Mouse (Mus musculus) lung, postnatal 0 days (tissue): ENCODE data around the gene Cenpt. TPM values are rescaled to one million over a fixed set of nuclear protein-coding genes. Genes with fewer than 3 reads are reported as not detected.

ENCODE experiments used
- ATAC-seq: fragments of 200-750 bp; cut with Nextera tagmentation; 2 replicates; pipeline ENCODE4 v1.8.0; 2017; ENCODE audit warnings: moderate library complexity
- DNase-seq: peaks from one replicate; pipeline ENCODE4 v3.0.0-alpha.2; 2016; ENCODE audit warnings: low spot score
- H3K27ac ChIP-seq: fragments of 300-500 bp; sonication (generic); 2 replicates; pipeline ENCODE4 v1.5.1; 2014; ENCODE audit warnings: antibody characterized with exemption, mild to moderate bottlenecking, low read length, mixed read lengths
- H3K27me3 ChIP-seq: fragments of 300-500 bp; sonication (generic); replicated peaks from 2 replicates; pipeline ENCODE4 v1.6.1; 2014; ENCODE audit warnings: low read length, mixed read lengths; ENCODE audit not compliant: insufficient read depth
- H3K36me3 ChIP-seq: fragments of 300-500 bp; sonication (generic); 2 replicates; pipeline ENCODE4 v1.6.1; 2014; ENCODE audit warnings: low read length, mixed read lengths; ENCODE audit not compliant: insufficient read depth
- H3K4me1 ChIP-seq: fragments of 300-500 bp; sonication (generic); 2 replicates; pipeline ENCODE4 v1.6.1; 2014; ENCODE audit warnings: antibody characterized with exemption, low read depth, low read length, mixed read lengths; ENCODE audit not compliant: insufficient read depth
- H3K4me2 ChIP-seq: fragments of 300-500 bp; sonication (generic); replicated peaks from 2 replicates; pipeline ENCODE4 v1.6.1; 2014; ENCODE audit warnings: low read depth, mild to moderate bottlenecking, low read length, moderate library complexity, mixed read lengths
- H3K4me3 ChIP-seq: fragments of 300-500 bp; sonication (generic); 2 replicates; pipeline ENCODE4 v1.5.1; 2014; ENCODE audit warnings: low read depth, low read length
- H3K9ac ChIP-seq: fragments of 300-500 bp; sonication (generic); replicated peaks from 2 replicates; pipeline ENCODE4 v1.6.1; 2014; ENCODE audit warnings: low read depth, mild to moderate bottlenecking
- H3K9me3 ChIP-seq: fragments of 300-500 bp; sonication (generic); 2 replicates; pipeline ENCODE4 v1.6.1; 2016; ENCODE audit warnings: low read length, mixed read lengths
- CTCF ChIP-seq: IDR thresholded peaks from 2 replicates; pipeline ENCODE4 v1.5.1; 2016; ENCODE audit warnings: antibody characterized with exemption, mild to moderate bottlenecking
- EP300 ChIP-seq: IDR thresholded peaks from 2 replicates; pipeline ENCODE4 v1.6.1; 2016; ENCODE audit warnings: antibody characterized with exemption, mild to moderate bottlenecking, control low read depth
- WGBS: fragments of 180-500 bp; shearing (Covaris S2); extraction: QIAGEN DNeasy Blood & Tissue Kit; methylation state at CpG from one replicate; pipeline ENCODE4 v1.1.7; 2014; 5-methylcytosine and 5-hydroxymethylcytosine counted together
- polyA plus RNA-seq: library from polyadenylated mRNA; unstranded; fragments of >200 nt; fragmentation: Nextera tagmentation; extraction: Ambion mirVana; gene quantifications from 2 replicates; pipeline ENCODE4 v1.2.1, GENCODE M21; 2015

The Cenpt gene
- polyA plus RNA-seq, 1 experiment from 2014 or later = 14.3 TPM

DNA sequence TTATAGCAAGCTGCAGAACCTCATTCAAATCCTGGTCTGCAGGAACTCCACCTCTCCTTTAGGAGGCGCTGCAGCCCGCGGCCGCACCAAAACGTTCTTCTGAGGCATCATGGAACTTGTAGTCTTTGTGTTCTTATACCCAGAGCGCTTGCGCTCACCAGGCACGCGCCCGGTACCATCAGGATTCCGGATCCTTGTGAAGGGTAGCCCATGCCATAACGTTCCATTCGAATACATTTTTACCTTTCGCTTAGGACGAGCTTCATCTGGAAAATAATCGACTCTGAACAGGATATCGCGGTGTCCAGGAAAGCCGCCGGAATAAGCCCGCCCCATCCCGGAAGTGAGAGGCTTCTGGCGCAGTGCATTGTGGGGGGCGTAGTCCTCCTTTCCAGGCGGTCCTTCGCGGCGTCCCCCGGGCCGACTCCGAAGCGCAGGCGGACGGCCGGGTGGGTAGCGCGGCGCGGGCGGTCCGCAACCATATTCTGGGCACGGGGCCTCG is 1.7 kb upstream of the Cenpt start, which contains the start of gene Thap11:
Thap11 (plus strand) TSS at position 418 of the 502 bp plus-strand sequence.
- Histone ChIP-seq H3K36me3 (no peaks in the 10 kb centered on the region), H3K4me2 (peak within 1 kb of the TSS; percentile 96), H3K27me3 (no peaks in the 10 kb centered on the region), H3K4me1 (peaks cover 25% of the 10 kb centered on the region), H3K27ac (peak within 1 kb of the TSS; percentile 85), H3K9me3 (no peaks in the 10 kb centered on the region), H3K4me3 (peak within 1 kb of the TSS; percentile 83), H3K9ac (peak within 1 kb of the TSS; percentile 70)
- TF ChIP-seq CTCF = peak; percentile 82
- peak; percentile 34; the same call in 1 of the 2 replicates for TF ChIP-seq EP300
- DNase-seq = peak; percentile 97
- peak; percentile 94 for ATAC-seq
- under 1% methylated on average over 43 of the region's 43 CpGs for WGBS

DNA sequence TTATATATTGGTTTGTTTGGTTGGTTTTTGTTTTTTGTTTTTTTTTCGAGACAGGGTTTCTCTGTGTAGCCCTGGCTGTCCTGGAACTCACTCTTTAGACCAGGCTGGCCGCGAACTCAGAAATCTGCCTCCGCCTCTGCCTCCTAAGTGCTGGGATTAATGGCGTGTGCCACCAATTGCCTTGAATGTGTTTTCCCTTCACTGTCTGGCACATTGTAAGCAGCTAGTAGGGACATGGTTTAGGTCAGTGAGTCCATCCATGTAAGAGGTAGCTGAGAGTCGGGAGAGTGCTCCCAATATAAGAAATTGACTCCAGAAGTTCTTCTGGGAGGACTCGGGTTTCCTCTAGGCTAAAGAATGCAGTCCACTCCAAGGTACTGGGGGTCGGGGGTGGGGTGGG is 1.2 kb upstream of the Cenpt start:
- H3K4me1 ChIP-seq = peaks cover 21% of the 10 kb centered on the region
- DNase-seq = no peak
- H3K36me3 ChIP-seq = no peaks in the 10 kb centered on the region
- WGBS = 27% methylated on average over 8 of the region's 8 CpGs
- TF ChIP-seq CTCF (no peak), EP300 (no peak)
- H3K4me2 ChIP-seq = peak overlapping the region; percentile 96
- H3K27ac ChIP-seq = no peak overlapping the region
- no peaks in the 10 kb centered on the region for H3K27me3 ChIP-seq
- peak overlapping the region; percentile 83 for H3K4me3 ChIP-seq
- H3K9ac ChIP-seq = no peak overlapping the region
- ATAC-seq = no peak
- no peaks in the 10 kb centered on the region for H3K9me3 ChIP-seq

GRCm38 (mm10) chr8:105852146-105852729 is 840 bp downstream of the Cenpt start:
- DNase-seq (no peak), ATAC-seq (no peak)
- Histone ChIP-seq H3K36me3 (0 out of 2 replicates have a peak, but pooled peaks cover 8% of the 10 kb centered on the region), H3K4me2 (no peak overlapping the region), H3K4me3 (peak overlapping the region; percentile 82), H3K9me3 (no peaks in the 10 kb centered on the region), H3K9ac (no peak overlapping the region), H3K27ac (no peak overlapping the region), H3K4me1 (peaks cover 20% of the 10 kb centered on the region), H3K27me3 (no peaks in the 10 kb centered on the region)
- WGBS = 78% methylated on average over 12 of the region's 12 CpGs
- no peak for TF ChIP-seq EP300
- no peak for TF ChIP-seq CTCF

DNA sequence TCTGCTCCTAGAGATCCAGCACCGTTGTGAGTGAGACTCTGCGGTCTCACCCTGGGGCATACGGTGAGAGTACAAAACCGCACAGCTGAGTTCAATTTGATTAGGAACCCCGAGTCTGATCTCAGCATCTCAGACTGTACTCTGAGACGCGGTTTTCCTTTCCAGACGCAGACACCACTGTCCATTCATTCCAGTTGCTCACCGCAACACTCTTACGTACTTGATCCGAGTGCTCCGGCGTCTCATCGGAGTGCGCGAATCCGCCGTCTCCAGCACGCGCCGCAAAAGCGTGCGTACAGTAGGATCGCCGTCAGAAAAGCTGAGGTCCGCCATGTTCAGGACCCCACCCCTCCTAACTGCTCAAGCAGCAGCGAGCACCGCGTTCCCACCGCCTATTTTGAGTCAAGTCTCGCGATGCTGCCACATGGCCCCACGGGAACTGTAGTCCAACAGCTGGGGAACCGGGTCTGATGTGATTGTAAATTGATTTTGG is 1.4 kb downstream of the Cenpt start:
- 1% methylated on average over 34 of the region's 34 CpGs for WGBS
- peaks cover 15% of the 10 kb centered on the region for H3K4me1 ChIP-seq

GRCm38 (mm10) chr8:105850611-105851010 is 2.5 kb downstream of the Cenpt start:
- Histone ChIP-seq H3K4me3 (no peak overlapping the region), H3K4me2 (no peak overlapping the region), H3K9ac (no peak overlapping the region), H3K36me3 (peaks cover 14% of the 10 kb centered on the region; the same call in 1 of the 2 replicates), H3K4me1 (peaks cover 5% of the 10 kb centered on the region; the same call in 1 of the 2 replicates), H3K27me3 (no peaks in the 10 kb centered on the region), H3K27ac (no peak overlapping the region), H3K9me3 (no peaks in the 10 kb centered on the region)
- whole genome bisulfite sequencing = 67% methylated on average over 7 of the region's 7 CpGs
- ATAC-seq (no peak), DNase-seq (no peak)
- no peak for TF ChIP-seq EP300
- TF ChIP-seq CTCF = no peak

More for the DNA sequence above, 1.4 kb downstream of the Cenpt start:
- peak; percentile 68; the same call in 1 of the 2 replicates for TF ChIP-seq EP300
- no peak for TF ChIP-seq CTCF
- DNase-seq (peak; percentile 93), ATAC-seq (peak; percentile 58)
- 0 out of 2 replicates have a peak, but pooled peaks cover 8% of the 10 kb centered on the region for H3K36me3 ChIP-seq
- no peaks in the 10 kb centered on the region for H3K9me3 ChIP-seq
- peak overlapping the region; percentile 39; the same call in 1 of the 2 replicates for H3K27ac ChIP-seq
- H3K9ac ChIP-seq = peak overlapping the region; percentile 71
- H3K4me2 ChIP-seq = peak overlapping the region; percentile 83
- no peaks in the 10 kb centered on the region for H3K27me3 ChIP-seq
- peak overlapping the region; percentile 82 for H3K4me3 ChIP-seq

DNA sequence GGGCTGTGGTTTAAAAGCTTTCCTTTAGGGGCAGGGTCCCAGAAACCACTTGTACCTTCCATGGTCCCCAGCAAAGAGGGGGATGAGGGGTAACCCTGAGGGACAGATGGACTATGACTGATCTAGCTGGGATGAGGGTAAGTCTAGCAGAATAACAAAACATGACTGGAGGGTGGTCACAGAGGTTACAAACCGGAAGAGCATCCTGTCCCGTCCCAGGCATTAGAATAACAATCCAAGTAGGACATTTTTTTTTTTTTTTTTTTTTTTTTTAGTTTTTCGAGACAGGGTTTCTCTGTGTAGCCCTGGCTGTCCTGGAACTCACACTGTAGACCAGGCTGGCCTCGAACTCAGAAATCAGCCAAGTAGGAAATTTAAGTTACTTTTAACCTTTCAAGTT is 3.1 kb downstream of the Cenpt start:
- 65% methylated on average over 4 of the region's 4 CpGs for WGBS
- no peak overlapping the region for H3K27ac ChIP-seq
- TF ChIP-seq CTCF (no peak), EP300 (no peak)
- no peaks in the 10 kb centered on the region for H3K27me3 ChIP-seq
- DNase-seq (no peak), ATAC-seq (no peak)
- no peak overlapping the region for H3K4me2 ChIP-seq
- no peak overlapping the region for H3K4me3 ChIP-seq
- H3K36me3 ChIP-seq = peaks cover 14% of the 10 kb centered on the region; the same call in 1 of the 2 replicates
- H3K9me3 ChIP-seq = no peaks in the 10 kb centered on the region
- peaks cover 4% of the 10 kb centered on the region; the same call in 1 of the 2 replicates for H3K4me1 ChIP-seq
- H3K9ac ChIP-seq = no peak overlapping the region
